Mouse (Mus musculus): ENCODE measurements around the gene 6430531B16Rik. TPM values are rescaled to one million over a fixed set of nuclear protein-coding genes. Genes with fewer than 3 reads are reported as not detected.
A peak's percentile ranks its signal among the peaks of the same experiment; 100 is the strongest.

The 6430531B16Rik gene
- total RNA-seq, 2 experiments from 2014 or later, result not detected

DNA sequence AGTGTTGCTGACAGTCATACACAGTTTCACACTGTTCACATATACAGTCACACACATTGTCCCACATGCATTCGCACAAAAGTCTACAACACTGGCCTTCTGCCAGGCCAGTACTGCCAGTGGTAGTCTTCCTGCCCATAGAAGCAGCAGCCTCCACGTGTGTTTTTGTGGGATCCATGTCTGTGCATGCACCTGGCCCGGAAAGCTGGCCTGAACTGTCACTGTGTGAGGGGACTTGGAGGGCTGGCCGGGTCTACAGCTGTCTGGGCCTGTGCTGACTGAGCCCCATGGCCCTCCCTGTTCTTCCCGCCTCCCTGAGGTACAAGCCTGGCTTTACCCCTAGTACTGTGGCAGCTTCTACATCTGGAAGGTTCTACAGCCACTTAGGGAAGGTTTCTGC lies 7.6 kb downstream of the 6430531B16Rik start:
- no peak for DNase-seq (ENCODE audit: low spot score in 2 of 2)

DNA sequence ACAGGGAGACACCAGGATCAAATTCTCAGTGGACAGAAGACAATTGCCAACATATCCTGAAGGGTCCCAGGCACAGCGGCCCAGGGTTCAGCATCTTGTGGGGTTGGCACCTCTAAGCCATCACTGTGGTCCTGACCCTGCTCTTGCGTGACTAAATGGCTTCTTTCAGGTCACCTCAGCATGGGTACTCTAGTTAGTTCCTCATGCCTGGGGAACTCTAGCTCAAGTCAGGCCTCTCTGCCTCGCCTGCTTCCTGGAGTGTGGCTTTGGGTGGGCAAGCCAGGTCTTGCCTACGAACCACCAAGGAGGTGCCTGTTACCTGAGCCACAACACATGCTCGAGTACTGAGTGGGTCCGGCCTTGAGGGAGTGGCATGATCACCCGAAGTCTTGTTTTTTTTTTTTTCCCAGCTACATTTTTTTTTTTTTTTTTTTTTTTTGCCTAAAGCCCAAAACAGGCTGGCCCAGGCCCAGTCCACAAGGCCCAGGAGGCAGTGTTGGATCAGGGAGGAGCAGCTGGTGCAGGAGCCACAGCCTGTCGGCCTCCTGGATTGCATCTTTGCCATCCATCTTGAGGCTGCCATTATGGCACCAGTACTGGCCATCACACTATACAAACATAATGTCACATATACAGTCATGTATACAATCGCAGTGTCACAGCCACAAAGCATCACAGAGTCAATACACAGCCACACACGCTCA lies 8.2 kb downstream of the 6430531B16Rik start:
- no peak for DNase-seq (ENCODE audit: low spot score in 2 of 2)

DNA sequence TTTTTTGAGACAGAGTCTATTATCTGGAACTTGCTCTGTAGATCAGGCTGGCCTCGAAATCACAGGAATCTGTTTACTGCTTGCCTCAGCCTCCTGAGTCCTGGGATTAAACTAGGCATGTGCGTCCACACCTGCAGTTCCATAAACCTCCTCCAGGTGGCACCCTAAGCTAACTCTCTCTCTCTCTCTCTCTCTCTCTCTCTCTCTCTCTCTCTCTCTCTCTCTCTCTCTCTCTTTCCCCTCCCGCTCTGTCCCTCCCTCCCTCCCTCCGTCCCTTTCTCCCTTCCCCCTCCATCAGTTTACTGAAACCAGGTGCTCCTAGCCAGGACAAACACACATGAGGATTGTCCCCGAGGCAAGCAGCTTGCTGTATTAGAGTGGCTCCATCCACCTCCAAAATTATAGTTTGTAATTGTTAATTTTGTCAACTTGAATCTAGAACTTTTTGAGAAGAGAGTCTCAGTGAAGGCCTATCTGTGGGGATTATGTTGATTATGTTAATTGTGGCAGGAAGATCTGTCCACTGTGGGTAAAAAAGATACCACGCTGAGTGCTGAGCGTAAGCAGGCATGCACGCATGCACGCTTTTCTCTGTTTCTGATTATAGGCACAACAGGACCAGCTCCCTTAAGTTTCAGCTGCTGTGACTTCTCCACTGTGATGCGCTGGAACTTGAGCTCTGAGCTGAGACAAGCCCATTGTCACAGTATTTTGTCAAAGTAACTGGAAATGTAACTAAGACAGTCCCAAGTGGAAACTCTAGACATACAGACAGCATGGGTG lies 9.0 kb downstream of the 6430531B16Rik start:
- DNase-seq (ENCODE audit: low spot score in 2 of 2), result peak; percentile 66 to 82

DNA sequence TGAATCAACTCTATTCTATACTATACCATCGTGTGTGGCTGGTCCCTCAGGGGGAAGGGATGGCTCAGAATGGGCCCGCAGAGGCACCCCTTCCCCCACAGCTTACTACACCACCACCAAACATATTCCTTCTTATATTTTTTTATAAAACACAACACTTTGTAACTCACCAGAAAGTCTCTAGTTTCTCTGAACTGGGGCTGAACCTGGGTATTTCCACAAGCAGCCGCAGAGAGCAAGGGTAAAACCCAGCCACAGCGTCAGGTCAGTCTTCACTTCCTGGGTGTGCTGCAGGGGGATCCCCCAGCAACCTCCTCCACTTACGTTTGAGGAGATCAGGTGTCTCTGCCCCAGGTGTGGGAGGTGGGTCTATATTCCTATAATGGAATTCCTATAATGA lies 10.1 kb downstream of the 6430531B16Rik start:
- DNase-seq (ENCODE audit: low spot score in 2 of 2), result no peak

DNA sequence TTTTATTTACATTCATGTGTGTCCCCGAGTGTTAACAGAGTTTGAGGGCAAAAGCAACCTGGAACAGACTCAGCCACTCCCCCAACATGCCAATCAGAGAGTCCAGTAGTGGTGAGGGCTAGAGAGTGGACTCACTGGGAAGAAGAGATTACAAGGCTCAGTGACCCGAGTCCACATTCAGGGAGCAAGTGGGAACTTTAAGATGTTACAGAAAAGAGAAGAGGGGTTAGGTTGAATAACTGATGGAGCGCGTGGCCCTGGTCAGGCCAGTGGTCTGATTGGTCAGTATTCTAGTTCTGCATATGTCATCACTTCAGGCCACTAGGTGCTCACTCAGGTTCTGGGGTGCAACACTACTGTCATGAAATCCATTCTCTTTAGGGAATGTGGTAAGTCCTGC lies 11.4 kb downstream of the 6430531B16Rik start:
- no peak for DNase-seq (ENCODE audit: low spot score in 2 of 2)

DNA sequence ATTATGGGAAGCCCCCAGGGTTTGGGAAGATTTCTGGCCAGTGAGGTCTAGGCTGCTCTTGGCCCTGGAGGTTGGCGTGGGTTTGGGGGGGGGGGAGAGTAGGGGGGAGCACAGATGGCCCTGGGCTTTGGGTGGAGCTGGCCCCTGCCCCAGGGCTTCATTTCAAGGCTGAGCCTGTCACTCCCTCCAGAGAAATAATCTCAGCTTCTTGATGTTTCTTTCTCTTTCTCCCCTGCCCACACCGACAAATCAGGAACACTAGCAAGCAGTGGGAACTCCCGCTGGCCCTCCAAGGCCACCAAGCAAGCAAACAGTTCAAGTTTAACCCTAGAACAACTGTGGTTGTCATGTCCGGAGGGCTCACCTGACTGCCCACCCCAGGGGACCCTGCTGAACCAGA lies 14.7 kb downstream of the 6430531B16Rik start:
- DNase-seq (ENCODE audit: low spot score in 2 of 2), result no peak

DNA sequence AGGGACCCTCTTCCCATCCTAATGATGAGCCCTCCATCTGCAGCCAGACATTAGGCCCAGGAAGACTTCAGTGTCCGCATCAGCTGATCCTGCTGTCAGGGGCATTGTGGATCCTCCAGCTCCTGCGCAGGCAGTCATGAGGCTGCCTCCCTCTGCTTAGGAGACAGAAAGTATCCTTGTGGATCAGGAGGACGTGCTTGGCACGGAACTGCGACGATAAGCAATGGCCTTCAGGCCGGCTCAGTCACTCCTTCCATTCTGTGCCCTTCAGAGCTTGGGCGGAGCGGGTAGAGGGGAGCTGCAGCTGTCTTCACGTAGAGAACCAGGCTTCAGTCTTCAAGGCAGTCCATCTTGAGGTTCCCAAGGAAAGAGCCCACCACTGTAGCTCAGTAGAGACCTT lies 17.4 kb downstream of the 6430531B16Rik start:
- no peak for DNase-seq (ENCODE audit: low spot score in 2 of 2)

DNA sequence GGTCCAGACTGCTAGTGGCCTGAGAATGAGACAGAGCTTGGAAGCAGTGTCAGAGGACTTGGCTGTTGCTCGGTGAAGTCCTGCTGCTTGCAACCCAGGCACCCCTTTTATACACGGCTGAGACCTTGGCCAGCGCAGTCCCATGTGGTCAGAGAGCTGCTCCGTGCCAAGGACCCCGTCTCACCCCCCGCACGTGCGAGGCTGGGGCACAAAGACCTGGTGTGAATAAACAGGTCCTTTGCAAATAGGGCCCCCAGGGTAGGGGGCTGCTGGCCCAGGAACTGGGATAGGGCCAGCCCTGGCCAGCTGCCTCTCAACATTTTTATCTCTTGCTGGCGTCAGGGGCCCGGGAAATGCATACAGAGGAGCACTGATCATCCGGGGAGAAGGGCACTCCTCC lies 20.6 kb downstream of the 6430531B16Rik start:
- DNase-seq (ENCODE audit: low spot score in 2 of 2), result no peak

DNA sequence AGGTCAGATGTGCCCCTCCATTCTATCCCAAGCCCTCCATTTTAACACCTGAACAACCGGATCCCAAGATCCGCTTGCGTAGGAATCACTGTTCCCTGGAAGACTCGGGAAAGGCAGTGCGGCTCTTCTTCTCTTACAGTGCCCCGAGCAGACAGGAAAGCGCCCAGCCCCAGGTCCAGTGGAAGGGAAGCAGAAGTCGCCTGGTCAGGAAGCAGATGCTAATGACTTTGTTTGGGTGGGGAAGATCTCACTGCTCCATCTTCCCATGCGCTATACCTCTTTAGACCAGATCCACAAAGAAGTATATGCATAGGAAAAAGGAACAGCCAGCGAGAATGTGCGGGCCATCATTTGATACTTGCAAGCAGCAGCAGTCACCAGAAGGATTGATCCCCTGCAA lies 21.1 kb downstream of the 6430531B16Rik start:
- no peak for DNase-seq (ENCODE audit: low spot score in 2 of 2)

DNA sequence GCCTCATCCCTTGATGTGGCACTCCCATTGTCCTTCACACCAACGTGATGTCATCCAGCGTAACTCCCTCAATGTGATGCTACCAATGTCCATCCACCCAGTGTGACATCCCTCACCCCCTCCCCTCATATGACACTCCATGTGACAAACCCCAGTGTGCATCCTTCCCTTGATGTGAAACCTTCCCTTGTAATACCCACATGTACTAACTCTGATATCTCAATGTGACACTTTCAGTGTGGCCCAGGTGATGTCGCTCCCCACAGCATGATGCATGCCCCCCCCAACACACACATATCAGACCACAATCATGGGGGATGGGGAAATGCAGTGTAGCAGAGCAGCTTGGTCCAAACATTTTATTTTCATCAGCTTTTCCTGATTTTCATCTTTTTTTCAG lies 21.9 kb downstream of the 6430531B16Rik start:
- no peak for DNase-seq (ENCODE audit: low spot score in 2 of 2)

DNA sequence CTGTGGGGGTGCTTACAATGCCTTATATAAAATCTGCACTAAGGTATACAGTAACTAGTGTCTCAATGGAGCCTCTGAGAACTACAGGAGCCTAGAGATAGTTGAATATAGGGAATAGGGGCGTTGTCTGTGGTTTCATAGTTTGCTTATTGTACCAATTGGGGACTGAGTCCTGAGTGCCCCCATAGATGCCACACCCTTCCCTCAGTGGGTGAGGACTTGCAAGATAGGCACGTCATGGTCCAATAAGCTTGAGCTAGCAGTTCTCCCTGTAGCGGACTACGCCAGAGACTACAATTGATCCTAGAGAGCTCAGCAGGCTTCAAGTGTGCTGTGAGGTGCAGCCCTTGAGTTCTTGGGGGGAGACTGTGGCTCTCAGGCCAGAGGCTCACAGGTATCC lies 23.1 kb downstream of the 6430531B16Rik start:
- DNase-seq (ENCODE audit: low spot score in 2 of 2), result no peak

DNA sequence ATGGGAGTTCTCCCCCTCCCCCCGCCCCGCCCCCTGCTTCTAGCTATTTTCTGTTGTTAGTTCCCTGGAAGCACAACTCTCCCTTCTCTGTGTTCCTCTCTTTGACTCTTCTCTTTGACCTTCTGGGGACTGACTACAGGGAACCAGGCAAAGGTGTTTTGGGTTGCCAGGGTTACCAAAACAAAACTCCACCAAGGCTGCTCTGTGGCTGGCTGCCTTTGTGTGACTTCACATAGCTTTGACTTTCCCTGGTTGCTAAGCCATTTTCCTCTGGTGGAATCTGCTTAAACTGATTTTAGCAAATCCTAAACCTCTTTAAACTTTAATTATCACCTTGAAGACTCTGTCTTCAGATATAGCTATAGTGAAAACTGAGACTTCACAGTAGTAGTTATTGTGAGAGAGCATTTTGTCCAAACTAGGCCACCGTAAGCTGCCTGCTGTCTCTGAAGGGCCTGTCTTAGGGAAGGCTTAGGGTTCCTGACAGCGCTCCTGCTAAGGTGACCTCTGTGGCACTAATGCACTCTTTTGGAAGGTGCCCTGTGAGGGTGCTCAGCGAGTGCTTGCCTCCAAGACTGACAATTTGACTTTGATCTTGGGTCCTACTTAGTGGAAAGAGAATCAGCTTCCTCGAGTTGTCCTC lies 26.4 kb downstream of the 6430531B16Rik start:
- DNase-seq (ENCODE audit: low spot score in 2 of 2), result no peak

DNA sequence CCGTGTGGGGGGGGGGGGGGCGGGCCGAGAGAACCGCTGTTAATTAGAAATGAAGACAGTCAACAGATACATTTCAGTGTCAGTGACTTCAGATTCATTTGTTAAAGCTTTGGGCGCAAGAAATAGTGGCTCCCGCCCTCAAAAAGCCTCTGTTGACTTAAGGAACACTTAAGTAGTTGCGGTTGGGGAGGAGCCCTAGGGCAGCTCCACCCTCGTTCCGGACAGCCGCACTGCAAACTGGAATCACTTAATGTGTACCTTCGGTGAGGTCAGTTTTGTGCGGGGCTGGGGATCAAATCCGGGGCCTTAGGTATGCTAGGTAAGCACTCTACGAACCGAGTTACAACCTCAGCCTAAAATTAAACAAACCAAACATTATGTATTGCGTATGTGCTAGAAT lies 27.5 kb downstream of the 6430531B16Rik start:
- no peak for DNase-seq (ENCODE audit: low spot score in 2 of 2)

DNA sequence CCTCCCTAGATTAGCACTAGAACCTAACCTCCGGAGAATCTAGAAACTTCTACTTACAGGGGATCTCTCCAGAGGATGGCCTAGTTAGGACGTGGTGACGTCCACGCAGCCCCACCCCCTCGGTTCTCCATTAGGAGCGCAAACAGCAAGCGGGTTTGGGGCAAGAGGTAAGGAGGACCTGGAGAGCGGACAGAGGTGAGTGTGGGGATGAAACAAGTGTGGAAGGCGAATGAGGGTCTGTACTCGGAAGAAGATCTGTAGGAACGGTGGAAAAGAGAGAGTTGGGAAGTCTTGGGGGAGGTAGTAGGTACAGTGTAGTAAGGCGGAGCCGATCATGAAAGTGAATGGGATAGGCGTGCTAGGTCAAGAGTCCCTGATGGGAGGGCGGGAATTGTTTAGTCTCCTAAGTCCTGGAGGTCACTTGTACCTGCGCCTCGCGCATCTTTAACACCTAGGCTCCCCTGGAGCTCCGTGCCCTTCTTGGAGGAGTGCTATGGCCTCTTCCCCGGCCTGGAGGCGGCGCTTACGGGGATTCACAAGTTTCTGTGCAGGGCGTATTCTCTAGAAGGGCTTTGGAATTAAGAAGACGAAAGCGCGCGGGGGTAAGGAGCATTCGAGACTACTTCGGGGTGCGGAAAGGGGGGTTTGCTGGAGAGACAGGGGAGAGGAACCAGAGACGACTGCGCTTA lies 28.1 kb downstream of the 6430531B16Rik start:
- peak in 1 of 2 experiments; percentile 48 for DNase-seq (ENCODE audit: low spot score in 2 of 2)

DNA sequence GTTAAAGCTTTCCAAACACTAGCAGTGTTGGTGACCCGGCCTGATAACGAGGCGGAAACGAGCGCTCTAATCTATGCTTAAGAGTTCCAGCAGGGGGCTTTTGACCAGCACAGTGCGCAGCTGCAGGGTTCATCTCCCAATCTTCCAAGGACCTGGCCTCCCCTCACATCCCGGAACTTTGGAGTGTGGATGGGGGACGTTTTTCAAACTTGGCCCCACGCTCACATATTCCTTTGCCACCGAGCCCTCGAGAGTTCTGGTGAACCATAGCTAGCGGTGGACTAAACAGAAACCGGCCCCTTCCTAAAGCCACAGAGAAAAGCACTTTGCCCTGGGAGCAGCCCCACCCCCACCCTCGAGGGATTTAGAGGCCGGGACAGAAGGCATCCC lies 28.7 kb downstream of the 6430531B16Rik start:
- peak in 1 of 2 experiments; percentile 62 for DNase-seq (ENCODE audit: low spot score in 2 of 2)

DNA sequence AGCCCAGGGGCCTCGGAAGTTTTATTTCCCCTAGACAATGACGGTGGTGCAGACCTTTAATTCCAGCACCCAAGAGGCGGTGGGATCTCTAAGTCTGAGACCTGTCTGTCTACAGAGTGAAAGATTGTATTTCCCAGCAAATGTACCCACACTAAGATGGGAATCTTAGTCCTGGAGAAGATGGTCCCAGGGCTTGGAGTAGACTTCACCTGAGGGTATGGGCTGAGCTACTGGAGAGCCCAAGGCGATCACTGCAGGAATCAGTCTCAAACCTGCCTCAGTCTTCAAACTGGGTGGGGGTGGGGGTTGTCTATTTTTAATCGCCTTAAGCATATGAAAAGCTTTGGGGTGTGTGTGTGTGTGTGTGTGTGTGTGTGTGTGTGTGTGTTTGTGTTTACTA lies 32.5 kb downstream of the 6430531B16Rik start:
- no peak for DNase-seq (ENCODE audit: low spot score in 2 of 2)

DNA sequence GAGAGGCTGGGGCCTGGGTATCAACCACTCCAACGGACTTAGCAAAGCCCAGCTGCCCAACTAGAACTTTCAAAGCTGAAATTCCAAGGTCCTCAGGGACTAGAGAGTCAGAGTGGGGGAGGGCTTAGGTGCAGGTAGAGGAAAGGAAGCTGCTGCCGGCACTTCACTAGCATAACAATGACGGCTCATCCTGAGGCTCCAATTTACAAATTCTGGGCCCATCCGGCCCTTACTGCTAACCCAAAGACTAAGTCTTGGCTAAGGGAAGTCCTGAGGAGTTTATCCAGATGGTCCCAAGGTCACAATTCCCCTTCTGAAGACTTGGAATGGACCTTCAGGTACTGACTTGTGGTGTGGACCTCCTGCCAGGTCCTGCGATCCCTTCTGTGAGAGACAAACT lies 33.0 kb downstream of the 6430531B16Rik start:
- DNase-seq (ENCODE audit: low spot score in 2 of 2), result no peak

DNA sequence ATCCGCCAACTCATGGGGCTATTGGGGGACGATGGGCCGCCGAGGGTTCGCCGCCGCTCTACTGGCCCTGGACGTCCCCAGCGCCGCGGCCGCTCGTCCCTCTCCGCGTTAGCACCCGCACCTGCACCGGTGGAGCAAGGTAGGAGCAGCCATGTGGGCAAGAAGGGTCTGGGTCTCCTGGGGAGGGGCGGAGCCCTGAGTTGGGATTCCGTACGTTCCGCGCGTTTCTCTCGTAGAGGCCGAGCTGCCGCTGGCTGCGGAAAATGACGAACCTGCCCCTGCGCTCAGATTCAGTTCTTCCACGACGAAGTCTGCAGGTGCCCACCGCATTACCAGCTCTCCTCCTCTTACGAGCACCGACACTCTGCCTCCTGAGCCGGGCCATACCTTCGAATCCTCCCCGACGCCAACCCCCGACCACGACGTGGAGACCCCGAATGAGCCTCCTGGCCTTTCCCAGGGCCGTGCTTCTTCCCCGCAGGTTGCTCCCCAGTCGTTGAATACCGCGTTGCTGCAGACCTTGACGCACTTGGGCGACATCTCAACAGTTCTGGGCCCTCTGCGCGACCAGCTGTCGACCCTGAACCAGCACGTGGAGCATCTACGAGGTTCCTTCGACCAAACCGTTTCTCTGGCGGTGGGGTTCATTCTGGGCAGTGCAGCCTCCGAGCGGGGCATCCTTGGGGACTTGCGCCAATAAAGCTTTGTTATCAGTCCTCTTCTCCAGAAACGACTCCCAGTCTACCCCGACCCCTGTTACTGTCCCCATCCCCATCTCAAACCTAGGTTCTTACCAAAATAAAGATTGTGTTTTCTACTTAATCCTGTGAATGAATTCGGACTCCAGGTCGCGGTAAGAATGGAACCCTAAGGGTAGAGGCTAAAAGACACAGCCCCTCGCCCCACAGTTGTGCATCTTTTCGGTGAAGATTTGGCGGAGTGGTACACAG lies 34.0 kb downstream of the 6430531B16Rik start:
- no peak for DNase-seq (ENCODE audit: low spot score in 2 of 2)

DNA sequence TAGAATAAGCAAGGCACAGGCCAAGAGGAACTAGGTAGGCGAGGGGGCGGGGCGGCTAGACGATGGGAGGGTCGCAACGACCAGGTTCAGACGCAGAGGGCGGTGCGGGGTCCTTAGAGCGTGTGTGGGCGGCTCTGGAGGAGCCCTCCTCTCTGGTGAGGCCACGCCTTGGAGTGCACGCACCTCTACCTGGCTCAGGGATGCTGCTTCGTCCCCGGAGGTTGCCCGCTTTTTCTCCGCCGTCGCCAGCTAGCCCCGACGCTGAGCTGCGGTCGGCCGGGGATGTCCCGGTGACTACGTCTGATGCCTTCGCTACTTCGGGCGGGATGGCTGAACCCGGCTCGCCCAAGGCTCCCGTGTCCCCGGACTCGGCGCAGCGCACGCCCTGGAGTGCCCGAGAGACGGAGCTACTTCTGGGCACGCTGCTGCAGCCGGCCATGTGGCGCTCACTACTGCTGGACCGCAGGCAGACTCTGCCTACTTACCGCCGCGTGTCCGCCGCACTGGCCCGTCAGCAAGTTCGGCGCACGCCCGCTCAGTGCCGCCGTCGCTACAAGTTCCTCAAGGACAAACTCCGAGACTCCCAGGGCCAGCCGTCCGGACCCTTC lies 34.8 kb downstream of the 6430531B16Rik start, which contains the start of gene Utf1:
Gene Utf1, plus strand, starts transcription at position 116 of the 608 bp plus-strand sequence.
- peak in 1 of 2 experiments; percentile 30 for DNase-seq (ENCODE audit: low spot score in 2 of 2)
